Mouse (Mus musculus) hematopoietic stem cell, adult 5-6 weeks (primary cell): ENCODE results near the gene Vrk2. TPM values are rescaled to one million over a fixed set of nuclear protein-coding genes. Genes with fewer than 3 reads are reported as not detected.

ENCODE experiments used
- ATAC-seq, 2 experiments: fragments of 125-278 bp in 1 of 2; replicated peaks in 1 of 2; 2 replicates each; pipeline ENCODE4 v1.8.0; 2016 to 2017; ENCODE audit warnings: inconsistent platforms in 2 of 2, mild to moderate bottlenecking in 2 of 2, moderate number of reproducible peaks in 2 of 2, low read depth in 1 of 2, moderate TSS enrichment in 1 of 2; ENCODE audit not compliant: low FRiP score in 2 of 2, poor library complexity in 2 of 2, severe bottlenecking in 2 of 2, insufficient read depth in 1 of 2, low TSS enrichment in 1 of 2
- total RNA-seq: library from RNA; stranded (forward); fragments of 172-1452, 232-1000 nt; gene quantifications from 2 replicates; pipeline ENCODE4 v1.2.3, GENCODE M21; 2017

Vrk2 gene
- total RNA-seq, 1 experiment from 2014 or later, result 30.2 TPM

- ATAC-seq, result peak; percentile 52
Measured at GRCm38 (mm10) chr11:26586367-26587183, 7.2 kb downstream of the Vrk2 start.

DNA sequence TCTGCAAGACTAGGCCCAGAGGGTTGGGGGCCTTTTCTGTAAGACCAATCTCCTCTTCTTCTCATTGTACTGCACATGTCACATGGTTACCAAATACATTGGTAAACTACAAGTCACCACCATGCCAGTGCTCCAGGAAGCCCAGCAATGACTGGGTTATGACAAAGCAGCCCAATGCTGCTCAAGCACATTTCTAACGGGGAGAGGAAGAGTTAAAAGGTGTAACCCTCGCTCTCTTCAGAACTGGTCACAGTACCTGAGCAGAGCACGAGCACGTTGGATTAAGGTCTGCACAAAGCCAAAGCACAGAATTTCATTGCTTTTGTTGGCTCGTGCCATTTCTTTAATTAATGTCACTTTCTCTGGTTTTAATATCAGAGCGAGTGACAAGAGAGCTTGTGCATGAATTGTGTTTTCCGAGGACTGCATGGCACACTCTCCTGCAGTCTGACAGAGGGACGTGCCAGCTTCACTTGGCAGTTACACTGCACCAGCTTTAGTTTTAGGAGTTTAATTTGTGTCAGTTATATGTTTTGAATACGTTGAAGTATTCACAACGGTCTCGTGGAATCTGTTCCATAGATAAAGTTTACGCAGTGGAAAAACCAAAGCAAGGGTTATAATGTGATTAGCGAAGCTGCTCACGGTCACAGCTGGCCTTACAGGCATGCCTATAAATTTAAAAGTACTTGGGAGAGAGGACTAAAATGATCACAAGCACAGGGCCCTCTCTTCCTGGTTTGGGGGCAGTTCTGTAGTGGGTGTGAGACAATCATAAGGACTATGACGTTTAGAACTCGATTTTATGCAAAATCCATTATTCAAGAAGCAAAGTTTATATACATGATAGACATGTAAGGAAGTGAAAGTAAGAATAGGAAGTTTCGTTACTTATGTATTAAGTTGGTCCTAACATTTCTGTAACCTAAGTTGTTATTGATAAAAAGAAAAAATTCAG, 8.1 kb downstream of the Vrk2 start:
- ATAC-seq, result peak; percentile 58 to 70; a peak in 3 of 4 replicates

DNA sequence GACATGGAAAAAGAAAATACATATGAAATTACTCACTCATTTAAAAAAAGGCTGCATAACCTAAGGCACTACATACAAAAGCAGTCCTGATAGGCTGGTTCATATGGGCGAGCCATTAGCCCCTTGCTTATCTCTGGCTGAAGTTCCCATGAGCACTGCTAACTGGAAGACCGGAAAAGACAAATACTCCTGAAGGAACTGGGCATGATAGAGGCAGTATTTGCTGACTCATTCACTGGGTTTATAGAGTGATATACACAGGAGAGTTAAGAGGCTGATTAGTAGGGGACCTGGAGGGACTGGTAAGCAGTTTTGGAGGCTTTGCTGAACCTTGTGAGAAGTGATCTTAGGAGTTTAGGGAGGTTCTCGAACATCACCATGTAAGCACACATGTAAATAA, 42.2 kb downstream of the Vrk2 start:
- no peak; a peak in 1 of 4 replicates for ATAC-seq

DNA sequence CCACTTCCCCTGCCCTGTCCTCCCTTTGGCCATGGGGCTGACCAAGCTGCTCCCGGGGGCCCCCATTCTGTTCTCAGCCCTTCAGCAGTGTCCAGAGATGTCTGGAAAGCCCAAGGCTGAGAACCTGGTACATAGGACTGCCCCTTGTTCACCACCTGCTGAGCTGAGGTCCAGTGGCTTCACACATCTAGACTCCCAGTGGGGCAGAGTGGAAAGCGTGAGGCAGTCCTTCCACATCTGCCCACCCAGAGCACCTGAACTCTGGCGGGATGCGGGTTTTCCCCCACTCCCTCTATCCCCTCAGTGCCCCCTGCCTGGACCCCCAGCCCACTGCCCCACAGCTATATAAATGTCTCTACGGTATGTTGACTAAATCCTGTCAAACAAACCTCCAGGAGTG, 56.0 kb downstream of the Vrk2 start:
- ATAC-seq, result no peak

GRCm38 (mm10) chr11:26533828-26534119, 60.0 kb downstream of the Vrk2 start:
- peak in 1 of 2 experiments; percentile 45; a peak in 1 of 4 replicates for ATAC-seq

DNA sequence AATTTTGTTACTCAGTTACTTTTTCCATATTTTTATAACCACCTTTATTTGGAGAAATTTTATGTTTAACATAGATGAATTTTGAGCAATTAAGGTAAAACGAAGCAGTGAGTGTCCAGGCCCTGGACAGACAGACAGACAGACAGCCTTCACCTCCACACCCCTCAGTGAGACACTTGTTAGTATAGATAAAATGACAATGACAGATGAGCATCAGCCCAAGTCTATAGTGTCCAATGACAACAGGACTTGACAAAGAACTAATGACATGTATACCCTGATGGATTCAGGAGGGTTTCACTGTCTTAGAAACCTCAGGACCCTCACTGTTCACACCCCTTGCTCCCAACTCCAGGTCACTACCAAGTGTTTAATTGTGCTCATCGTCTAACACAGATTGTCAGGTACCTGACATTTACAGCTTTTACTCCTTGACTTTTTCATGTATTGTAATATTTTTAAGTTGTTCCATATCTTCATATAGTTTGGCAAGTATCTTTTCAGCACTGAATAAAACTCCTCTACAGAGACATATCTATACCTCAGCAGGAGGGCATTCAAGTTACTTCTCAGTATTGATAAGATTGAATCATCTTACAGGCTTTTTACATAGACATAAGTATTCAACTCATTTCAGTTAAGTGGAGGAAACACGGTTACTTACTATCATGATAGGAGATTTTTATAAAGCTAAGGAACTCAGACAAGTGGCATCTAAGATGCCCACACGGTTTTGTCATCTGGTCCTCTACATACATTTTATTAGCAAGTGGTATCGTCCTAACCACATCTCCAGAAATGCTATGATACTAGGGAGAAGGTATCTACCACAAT, 60.6 kb downstream of the Vrk2 start:
- peak in 1 of 2 experiments; percentile 14; a peak in 1 of 4 replicates for ATAC-seq

DNA sequence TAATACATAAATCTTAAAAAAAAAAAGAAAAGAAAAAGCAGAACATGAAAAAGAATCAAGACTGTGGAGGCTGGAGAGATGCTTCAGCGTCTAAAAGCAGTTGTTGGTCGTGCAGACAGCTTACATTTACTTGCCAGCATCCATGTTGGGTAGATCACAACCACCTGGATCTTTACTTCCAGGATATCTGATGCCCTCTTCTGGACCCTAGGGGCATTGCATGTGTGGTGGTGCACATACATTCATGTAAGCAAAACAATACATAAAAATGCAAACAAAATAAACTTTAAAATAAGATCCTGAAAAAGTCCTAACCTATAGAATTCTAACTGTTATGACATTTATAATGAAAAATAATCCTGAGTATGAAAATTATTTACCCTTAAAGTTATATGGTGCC, 66.9 kb downstream of the Vrk2 start:
- no peak for ATAC-seq

DNA sequence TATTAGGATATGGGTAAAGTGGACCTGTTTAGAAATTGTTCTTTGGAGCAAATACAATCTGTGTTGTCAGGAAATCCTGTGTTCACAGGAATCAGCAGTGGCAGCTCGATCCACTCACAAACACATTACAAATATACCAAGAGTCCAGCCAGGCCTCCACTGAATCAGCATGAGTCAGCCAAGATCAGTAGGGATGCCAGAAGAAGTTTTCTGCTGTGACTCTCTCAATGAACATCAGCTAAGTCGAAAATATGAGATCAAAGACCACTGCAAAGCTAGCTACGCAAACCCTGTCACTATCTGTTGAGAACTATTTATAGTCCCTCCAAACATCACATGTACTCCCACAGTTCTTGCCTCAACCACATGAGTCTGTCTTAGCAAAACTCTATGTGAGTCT, 74.8 kb downstream of the Vrk2 start:
- ATAC-seq, result no peak

GRCm38 (mm10) chr11:26516086-26516485, 77.7 kb downstream of the Vrk2 start:
- ATAC-seq, result no peak

- no peak for ATAC-seq
Measured at GRCm38 (mm10) chr11:26513683-26514082, 80.1 kb downstream of the Vrk2 start.

GRCm38 (mm10) chr11:26495951-26496350, 97.8 kb downstream of the Vrk2 start:
- no peak for ATAC-seq

DNA sequence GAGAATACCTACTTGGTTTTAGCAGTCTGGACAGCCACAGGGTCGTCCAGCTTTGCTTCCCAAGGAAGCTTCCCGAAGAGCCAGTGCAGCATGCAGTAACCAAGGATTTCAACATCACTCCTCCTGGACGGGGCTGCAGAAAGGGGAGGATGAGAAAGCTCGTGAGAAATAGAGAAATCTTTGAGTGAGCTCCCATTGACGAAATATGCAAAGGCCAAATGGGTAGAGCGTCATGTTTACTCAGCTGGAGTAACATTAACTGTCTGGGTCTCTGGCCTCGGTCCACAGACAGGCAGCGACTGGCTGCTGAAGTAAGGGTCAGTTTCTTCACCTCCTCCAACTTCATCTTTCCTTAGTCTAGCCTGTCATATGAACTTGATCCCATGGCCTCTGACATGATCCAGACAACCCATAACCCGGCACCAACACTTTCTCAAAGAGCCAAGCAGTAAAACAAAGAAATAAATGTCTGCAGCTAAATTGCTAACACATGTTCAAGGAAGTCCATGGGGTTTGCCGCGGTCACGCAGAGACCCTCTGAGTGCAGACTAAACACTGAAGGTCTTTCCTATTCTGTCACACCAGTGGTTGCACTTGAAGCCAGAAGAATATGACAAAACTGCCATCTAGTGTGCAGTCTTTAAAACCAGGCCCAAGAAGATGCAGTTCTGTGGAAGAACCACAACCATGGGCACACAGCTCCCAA, 103.9 kb downstream of the Vrk2 start:
- ATAC-seq, result 0 out of 4 replicates have a peak, but pooled peaks of 1 of the 2 experiments have one; percentile 14

- no peak for ATAC-seq
Measured at GRCm38 (mm10) chr11:26481691-26482242, 112.0 kb downstream of the Vrk2 start.

- no peak for ATAC-seq
Measured at GRCm38 (mm10) chr11:26477037-26477739, 116.6 kb downstream of the Vrk2 start.

- no peak for ATAC-seq
Measured at GRCm38 (mm10) chr11:26454081-26454480, 139.7 kb downstream of the Vrk2 start.

- ATAC-seq, result peak; percentile 50 to 56; a peak in 3 of 4 replicates
Measured at GRCm38 (mm10) chr11:26452693-26453092, 141.1 kb downstream of the Vrk2 start.
